Mouse (Mus musculus): ENCODE results near the gene Kcnq1. TPM values are rescaled to one million over a fixed set of nuclear protein-coding genes. Genes with fewer than 3 reads are reported as not detected.

Kcnq1 gene
- polyA plus RNA-seq, 1 experiment: 0.01 TPM

- Histone ChIP-seq H3K4me1 (ENCODE audit: control insufficient read depth) (peaks cover 2% of the 10 kb centered on the region; the same call in 1 of the 2 replicates), H3K27me3 (ENCODE audit: control insufficient read depth) (peaks cover 61% of the 10 kb centered on the region), H3K36me3 (ENCODE audit: control insufficient read depth) (no peaks in the 10 kb centered on the region), H3K9me3 (ENCODE audit: control insufficient read depth, low read length) (no peaks in the 10 kb centered on the region), H3K4me3 (replicated peaks) (no peak overlapping the region)
- TF ChIP-seq TAL1 (IDR thresholded peaks at IDR 0.05; ENCODE audit: low read length) (no peak), GATA1 (IDR thresholded peaks at IDR 0.05; ENCODE audit: low read length) (no peak)
Measured at GRCm38 (mm10) chr7:143105258-143105897, 784 bp upstream of the Kcnq1 start.

GRCm38 (mm10) chr7:143106672-143107465 is 707 bp downstream of the Kcnq1 start:
- H3K9me3 ChIP-seq (ENCODE audit: control insufficient read depth, low read length): no peaks in the 10 kb centered on the region
- TF ChIP-seq TAL1 (IDR thresholded peaks at IDR 0.05; ENCODE audit: low read length): no peak
- no peak for TF ChIP-seq GATA1 (IDR thresholded peaks at IDR 0.05; ENCODE audit: low read length)
- no peaks in the 10 kb centered on the region for H3K36me3 ChIP-seq (ENCODE audit: control insufficient read depth)
- H3K4me1 ChIP-seq (ENCODE audit: control insufficient read depth): peaks cover 2% of the 10 kb centered on the region; the same call in 1 of the 2 replicates
- peaks cover 56% of the 10 kb centered on the region for H3K27me3 ChIP-seq (ENCODE audit: control insufficient read depth)
- H3K4me3 ChIP-seq (replicated peaks): no peak overlapping the region

GRCm38 (mm10) chr7:143108200-143108599 is 2.0 kb downstream of the Kcnq1 start:
- Histone ChIP-seq H3K9me3 (ENCODE audit: control insufficient read depth, low read length) (no peaks in the 10 kb centered on the region), H3K27me3 (ENCODE audit: control insufficient read depth) (peaks cover 54% of the 10 kb centered on the region), H3K36me3 (ENCODE audit: control insufficient read depth) (no peaks in the 10 kb centered on the region), H3K4me1 (ENCODE audit: control insufficient read depth) (peaks cover 4% of the 10 kb centered on the region), H3K4me3 (replicated peaks) (no peak overlapping the region)
- TF ChIP-seq TAL1 (IDR thresholded peaks at IDR 0.05; ENCODE audit: low read length) (no peak), GATA1 (IDR thresholded peaks at IDR 0.05; ENCODE audit: low read length) (no peak)

- peaks cover 4% of the 10 kb centered on the region for H3K4me1 ChIP-seq (ENCODE audit: control insufficient read depth)
- TF ChIP-seq GATA1 (IDR thresholded peaks at IDR 0.05; ENCODE audit: low read length) (no peak), TAL1 (IDR thresholded peaks at IDR 0.05; ENCODE audit: low read length) (no peak)
- H3K36me3 ChIP-seq (ENCODE audit: control insufficient read depth): no peaks in the 10 kb centered on the region
- no peaks in the 10 kb centered on the region for H3K9me3 ChIP-seq (ENCODE audit: control insufficient read depth, low read length)
- peaks cover 54% of the 10 kb centered on the region for H3K27me3 ChIP-seq (ENCODE audit: control insufficient read depth)
- no peak overlapping the region for H3K4me3 ChIP-seq (replicated peaks)
Measured at GRCm38 (mm10) chr7:143108996-143109660, 3.0 kb downstream of the Kcnq1 start.

GRCm38 (mm10) chr7:143109696-143110095 is 3.5 kb downstream of the Kcnq1 start:
- Histone ChIP-seq H3K36me3 (ENCODE audit: control insufficient read depth) (no peaks in the 10 kb centered on the region), H3K27me3 (ENCODE audit: control insufficient read depth) (peaks cover 52% of the 10 kb centered on the region), H3K4me1 (ENCODE audit: control insufficient read depth) (peaks cover 4% of the 10 kb centered on the region), H3K4me3 (replicated peaks) (no peak overlapping the region), H3K9me3 (ENCODE audit: control insufficient read depth, low read length) (no peaks in the 10 kb centered on the region)
- TF ChIP-seq TAL1 (IDR thresholded peaks at IDR 0.05; ENCODE audit: low read length): no peak
- no peak for TF ChIP-seq GATA1 (IDR thresholded peaks at IDR 0.05; ENCODE audit: low read length)

- no peaks in the 10 kb centered on the region for H3K36me3 ChIP-seq (ENCODE audit: control insufficient read depth)
- H3K9me3 ChIP-seq (ENCODE audit: control insufficient read depth, low read length): no peaks in the 10 kb centered on the region
- H3K4me3 ChIP-seq (replicated peaks): no peak overlapping the region
- H3K4me1 ChIP-seq (ENCODE audit: control insufficient read depth): peaks cover 4% of the 10 kb centered on the region
- TF ChIP-seq TAL1 (IDR thresholded peaks at IDR 0.05; ENCODE audit: low read length): no peak
- TF ChIP-seq GATA1 (IDR thresholded peaks at IDR 0.05; ENCODE audit: low read length): no peak
- H3K27me3 ChIP-seq (ENCODE audit: control insufficient read depth): peaks cover 41% of the 10 kb centered on the region
Measured at GRCm38 (mm10) chr7:143110803-143111202, 4.6 kb downstream of the Kcnq1 start.

- peaks cover 31% of the 10 kb centered on the region for H3K27me3 ChIP-seq (ENCODE audit: control insufficient read depth)
- H3K36me3 ChIP-seq (ENCODE audit: control insufficient read depth): no peaks in the 10 kb centered on the region
- TF ChIP-seq GATA1 (IDR thresholded peaks at IDR 0.05; ENCODE audit: low read length) (no peak), TAL1 (IDR thresholded peaks at IDR 0.05; ENCODE audit: low read length) (no peak)
- H3K4me1 ChIP-seq (ENCODE audit: control insufficient read depth): peaks cover 4% of the 10 kb centered on the region
- no peak overlapping the region for H3K4me3 ChIP-seq (replicated peaks)
- no peaks in the 10 kb centered on the region for H3K9me3 ChIP-seq (ENCODE audit: control insufficient read depth, low read length)
Measured at GRCm38 (mm10) chr7:143111719-143112118, 5.6 kb downstream of the Kcnq1 start.

GRCm38 (mm10) chr7:143112395-143112794 is 6.2 kb downstream of the Kcnq1 start:
- TF ChIP-seq TAL1 (IDR thresholded peaks at IDR 0.05; ENCODE audit: low read length) (no peak), GATA1 (IDR thresholded peaks at IDR 0.05; ENCODE audit: low read length) (no peak)

GRCm38 (mm10) chr7:143114773-143115172 is 8.6 kb downstream of the Kcnq1 start:
- peaks cover 2% of the 10 kb centered on the region for H3K4me1 ChIP-seq (ENCODE audit: control insufficient read depth)
- H3K4me3 ChIP-seq (replicated peaks): no peak overlapping the region
- no peaks in the 10 kb centered on the region for H3K36me3 ChIP-seq (ENCODE audit: control insufficient read depth)
- H3K27me3 ChIP-seq (ENCODE audit: control insufficient read depth): peaks cover 2% of the 10 kb centered on the region
- TF ChIP-seq GATA1 (IDR thresholded peaks at IDR 0.05; ENCODE audit: low read length) (no peak), TAL1 (IDR thresholded peaks at IDR 0.05; ENCODE audit: low read length) (no peak)
- H3K9me3 ChIP-seq (ENCODE audit: control insufficient read depth, low read length): no peaks in the 10 kb centered on the region

More at GRCm38 (mm10) chr7:143112395-143112794, 6.2 kb downstream of the Kcnq1 start:
- H3K36me3 ChIP-seq (ENCODE audit: control insufficient read depth): no peaks in the 10 kb centered on the region
- H3K9me3 ChIP-seq (ENCODE audit: control insufficient read depth, low read length): no peaks in the 10 kb centered on the region
- peaks cover 2% of the 10 kb centered on the region for H3K4me1 ChIP-seq (ENCODE audit: control insufficient read depth)
- peaks cover 25% of the 10 kb centered on the region for H3K27me3 ChIP-seq (ENCODE audit: control insufficient read depth)
- H3K4me3 ChIP-seq (replicated peaks): no peak overlapping the region
